Mouse (Mus musculus) cerebellum, postnatal 25 days (tissue): ENCODE measurements around the gene Apoc2.
"Not testable (repeated sequence)": the region's sequence is repeated elsewhere in the genome, so short reads cannot be mapped to it uniquely, and the experiment has no call there.

Experiments
- DNase-seq, 2 experiments: peaks; one replicate each; pipeline ENCODE4 v3.0.0; 2021; ENCODE audit warnings: mixed read lengths in 2 of 2

Apoc2 gene

DNA sequence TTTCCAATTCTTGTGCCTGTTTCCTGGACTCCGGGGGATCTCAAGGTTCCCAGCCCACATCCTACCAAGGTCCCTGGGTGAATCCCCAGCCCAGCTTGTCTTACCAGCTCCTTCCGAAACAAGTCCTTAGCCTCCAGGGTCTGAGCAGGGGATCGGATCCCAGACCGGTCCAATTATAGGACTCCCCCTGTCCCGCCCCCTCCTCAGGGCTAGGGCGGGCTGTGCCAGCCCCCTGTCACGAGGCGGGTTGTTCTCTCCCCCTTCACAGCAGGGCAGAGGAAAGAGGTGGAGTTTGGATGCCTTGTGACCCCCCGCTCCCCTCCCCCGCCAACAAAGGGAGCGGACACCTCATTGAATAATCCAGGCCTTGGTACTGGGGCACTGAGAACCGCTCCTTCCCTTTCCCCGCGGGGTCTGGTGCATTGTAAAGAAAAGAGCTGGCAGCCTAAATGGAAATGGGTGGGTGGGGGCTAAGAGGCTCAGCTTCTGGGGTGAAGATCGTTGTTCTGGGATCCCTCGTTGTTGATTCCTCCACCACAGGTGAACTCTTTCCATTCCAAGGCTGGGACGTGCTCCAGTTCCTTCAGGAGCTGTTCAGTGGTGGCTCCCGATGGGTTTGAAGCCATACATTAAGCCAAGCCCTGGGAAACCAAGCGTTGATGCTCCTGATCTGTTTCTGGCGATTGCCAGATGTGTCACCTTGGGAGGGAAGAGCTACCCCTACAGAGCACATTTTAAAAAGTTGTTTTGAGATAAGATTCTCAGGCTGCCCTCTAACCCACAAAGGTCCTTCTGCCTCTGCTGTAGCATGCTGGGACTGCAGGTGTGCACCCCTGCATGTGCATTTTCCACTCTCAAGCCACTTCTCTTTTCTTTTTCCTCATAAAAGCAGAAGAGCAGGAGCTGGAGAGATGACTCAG, 21.4 kb upstream of the Apoc2 start, which contains the start of gene Apoe:
Gene Apoe (minus strand): TSS at position 282 of the 920 bp plus-strand sequence.
- peak in 1 of 2 experiments; percentile 55 for DNase-seq

DNA sequence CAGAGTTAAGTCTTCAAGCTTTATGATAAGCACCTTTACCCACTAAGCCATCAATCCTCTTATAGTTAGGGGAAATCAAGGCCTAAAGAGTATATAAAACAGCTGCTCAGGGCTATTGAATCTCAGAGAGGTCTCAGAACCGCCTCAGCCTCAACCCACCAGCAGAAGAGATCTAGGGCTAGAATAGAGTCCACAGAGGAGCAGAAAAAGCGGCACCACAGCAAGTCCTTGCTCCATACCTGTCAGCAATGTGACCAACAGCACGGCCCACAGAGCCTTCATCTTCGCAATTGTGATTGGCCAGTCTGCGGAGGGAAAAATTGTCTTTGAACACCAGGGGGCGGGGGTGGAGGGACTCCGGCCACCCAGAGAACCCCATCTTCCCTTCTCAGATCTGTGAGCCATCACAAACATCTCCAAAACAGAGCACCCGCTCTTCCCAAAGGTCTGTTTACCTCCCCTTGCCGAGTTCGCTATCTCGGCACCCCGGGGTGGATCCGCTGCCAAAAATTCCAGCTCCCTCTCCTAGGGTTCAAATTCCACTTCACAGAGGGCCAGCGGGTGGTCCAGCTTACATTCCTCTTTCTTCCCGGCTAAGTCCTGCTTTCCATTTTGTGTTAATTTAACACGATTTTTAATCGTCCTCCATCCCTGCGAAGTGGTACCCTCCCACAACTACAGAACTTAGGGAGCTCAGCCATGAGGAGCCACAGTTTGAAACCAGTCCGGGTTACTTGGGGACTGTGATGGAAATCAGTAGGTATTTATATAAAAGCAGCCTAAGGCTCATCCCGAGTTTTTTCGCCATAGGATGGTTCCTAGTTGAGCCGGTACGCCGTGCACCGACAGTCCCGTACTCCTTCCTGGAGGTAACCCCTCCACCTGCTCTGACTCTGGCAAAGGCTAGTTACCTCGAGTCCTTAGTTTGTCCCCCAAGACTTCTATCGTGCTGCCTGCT, 20.5 kb upstream of the Apoc2 start:
- peak in 1 of 2 experiments; percentile 37 for DNase-seq

DNA sequence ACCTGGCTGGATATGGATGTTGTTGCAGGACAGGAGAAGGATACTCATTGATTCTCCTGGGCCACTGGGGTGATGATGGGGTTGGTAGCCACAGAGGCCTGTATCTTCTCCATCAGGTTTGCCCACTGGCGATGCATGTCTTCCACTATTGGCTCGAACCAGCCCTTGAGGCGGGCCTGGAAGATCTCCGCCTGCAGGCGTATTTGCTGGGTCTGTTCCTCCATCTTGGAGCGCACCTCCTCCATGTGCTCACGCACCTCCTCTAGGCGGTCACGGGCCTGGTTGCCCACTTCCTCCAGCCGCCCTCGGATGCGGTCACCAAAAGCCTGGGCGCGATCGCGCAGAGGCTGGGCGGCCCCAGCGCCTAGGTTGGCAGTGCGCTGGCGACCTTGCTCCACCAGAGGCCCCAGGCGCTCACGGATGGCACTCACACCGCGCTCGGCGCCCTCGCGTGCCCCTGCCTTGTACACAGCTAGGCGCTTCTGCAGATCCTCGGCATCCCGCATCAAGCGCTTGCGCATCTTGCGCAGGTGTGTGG, 18.7 kb upstream of the Apoc2 start:
- DNase-seq = no peak

DNA sequence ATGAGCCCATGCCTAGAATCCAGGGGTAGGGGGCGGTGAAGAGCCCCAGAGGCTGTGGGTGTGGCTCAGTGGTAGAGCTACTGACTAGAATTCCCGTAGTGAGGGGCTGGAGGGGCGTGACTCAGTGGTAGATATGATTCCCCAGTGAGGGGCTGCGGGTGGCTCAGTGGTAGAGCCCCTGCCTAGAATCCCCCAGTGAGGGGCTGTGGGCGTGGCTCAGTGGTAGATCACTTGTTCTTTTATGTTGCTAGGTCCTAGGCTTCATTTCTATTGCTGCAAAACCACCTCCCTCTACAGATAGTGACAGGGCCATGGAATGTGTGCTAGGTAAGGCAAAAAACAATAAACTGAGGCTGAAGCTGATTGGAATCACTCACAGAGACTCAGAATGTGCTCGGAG, 18.1 kb upstream of the Apoc2 start:
- no peak for DNase-seq

DNA sequence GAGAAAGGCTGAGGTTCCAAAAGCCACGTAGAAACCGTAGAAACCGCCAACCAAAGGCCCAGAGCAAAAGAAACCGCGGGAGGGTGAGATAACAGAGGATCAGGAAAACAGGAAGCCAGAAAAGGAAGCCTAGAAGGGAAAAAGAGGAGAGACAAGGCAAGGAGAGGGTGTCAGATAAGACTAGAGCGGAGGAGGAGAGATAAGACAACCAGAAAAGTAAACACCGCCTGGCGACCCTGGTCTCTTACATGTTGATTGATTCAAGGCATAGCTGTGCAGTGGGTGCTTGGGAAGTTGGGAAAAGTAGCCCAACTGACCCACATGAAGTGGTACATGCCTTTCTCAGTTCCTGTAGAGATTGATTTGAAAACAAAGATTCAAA, 17.5 kb upstream of the Apoc2 start:
- DNase-seq = no peak

DNA sequence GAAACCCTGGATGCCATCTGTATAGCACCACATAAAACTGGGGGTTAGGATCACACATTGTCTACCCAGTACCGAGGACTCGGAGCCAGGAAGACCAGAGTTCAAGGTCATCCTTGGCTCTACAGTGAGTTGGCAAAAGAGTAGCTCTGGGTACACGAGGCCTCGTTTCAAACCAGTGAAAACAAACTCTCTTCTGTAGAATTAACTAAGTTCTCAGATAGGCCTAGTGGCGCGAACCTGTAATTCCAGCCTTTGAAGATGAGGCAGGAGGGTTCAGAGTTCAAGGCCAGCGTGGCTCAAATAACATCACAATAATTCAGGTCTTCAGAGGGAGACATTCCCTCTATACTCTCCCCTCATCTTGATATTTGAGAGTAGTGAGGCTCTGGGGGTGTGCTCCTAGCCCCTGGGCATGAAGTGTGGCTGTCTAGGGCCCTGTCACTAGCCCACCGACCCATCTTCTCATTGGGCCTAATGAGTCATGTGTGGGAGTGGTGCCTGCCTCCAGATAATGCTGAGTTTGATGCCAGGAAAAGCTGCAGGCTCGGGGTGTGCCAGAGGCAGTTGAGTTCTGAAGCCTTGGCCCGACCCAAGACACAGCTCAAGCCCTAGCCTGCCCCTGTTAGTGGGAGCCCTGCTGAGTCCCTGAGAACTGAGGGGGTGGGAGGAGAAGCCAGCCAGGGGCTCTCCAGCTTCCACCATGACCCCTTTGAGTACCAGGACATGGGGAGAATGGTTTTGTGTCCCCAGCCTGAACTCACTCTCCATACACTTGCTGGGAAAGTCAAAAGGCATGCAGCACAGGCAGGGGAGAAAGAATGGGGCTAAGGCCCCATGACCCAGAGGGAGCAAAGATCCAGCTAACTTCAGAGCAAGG, 16.8 kb upstream of the Apoc2 start:
- DNase-seq = no peak

DNA sequence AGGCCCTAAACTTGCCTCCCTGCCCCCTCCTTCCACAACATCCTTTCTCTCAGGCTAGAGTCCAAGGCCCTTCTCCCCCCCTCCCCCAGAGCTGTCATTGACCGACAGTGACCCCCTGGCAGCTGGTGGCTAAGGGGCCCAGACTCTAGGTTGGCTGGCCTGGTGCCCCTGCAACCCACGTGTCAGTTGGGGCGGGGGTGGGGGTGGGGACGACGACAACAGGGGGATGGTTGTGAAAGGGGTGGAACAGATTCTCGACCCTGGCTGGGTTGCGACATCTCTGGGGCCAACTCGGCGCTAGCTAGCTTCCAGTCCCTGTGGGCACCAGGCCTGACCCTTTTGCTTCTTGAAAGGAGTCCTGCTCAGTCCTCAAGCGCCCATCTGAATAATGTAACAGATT, 15.7 kb upstream of the Apoc2 start:
- DNase-seq = peak in 1 of 2 experiments; percentile 34

DNA sequence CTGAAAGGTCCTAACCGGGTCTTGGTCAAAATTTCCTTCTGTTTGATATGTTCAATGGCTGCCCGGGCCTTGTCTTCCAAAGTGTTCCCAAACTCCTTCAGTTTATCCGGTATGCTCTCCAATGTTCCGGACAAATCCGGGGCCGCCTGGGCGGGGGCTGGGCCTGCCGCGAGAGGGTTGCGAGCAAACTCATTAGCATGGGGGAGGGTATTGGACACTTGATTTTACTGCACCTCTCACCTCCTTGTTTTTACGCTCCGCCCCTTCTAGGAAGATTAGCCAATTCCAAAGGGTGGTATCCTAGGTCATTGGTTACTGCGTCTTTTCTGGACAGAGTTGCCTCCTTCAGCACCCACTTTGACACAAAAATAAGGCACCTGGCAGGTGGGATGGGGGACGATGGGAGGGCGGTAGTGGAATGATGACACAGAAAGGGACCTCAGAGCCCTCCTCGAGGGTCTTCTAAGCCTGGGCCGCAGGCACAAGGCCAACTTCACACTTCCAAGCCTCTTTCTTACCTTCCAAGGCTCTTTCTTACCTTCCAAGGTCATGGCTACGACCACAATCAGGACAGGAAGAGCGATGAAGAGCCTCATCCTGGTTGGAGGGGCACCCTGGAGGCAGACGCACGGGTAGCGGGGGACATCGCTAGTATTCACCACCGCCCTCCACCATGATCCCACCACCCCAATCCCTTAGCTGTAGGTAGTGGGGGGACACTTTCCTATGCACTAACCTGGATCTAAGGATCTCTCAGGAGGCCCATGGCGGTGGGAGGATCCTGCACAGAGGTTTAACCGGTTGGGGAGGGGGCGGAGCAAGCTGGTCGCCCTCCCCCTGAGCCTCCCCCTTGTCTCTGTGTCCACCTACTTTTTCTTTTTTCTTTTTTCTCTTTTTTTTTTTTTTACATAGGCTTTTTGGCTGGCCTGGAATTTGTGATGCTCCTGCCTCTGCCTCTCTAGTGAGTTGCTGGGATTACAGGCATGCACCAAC, 14.4 kb upstream of the Apoc2 start, which contains the start of gene Apoc1:
Gene Apoc1 (minus strand): TSS at position 788 of the 993 bp plus-strand sequence.
- DNase-seq = no peak

DNA sequence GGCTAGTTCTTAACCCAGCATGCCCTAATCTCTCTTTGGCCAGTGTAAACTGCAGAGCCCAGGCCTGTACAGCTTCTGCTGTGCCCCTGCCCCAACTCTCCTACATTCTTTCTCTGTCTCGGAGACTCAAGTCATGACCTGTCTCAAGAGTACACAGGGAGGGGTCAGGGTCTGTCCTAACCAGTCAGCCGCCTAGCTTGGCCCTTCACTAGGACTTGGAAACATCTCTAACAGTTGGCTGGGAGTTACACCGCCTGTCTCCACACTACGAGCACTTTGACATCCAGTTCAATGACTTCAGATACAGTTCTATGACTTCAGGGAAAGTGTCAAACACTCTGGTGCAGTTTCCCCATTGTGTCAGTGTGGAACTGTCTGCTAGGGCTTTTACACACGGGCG, 13.7 kb upstream of the Apoc2 start:
- no peak for DNase-seq

DNA sequence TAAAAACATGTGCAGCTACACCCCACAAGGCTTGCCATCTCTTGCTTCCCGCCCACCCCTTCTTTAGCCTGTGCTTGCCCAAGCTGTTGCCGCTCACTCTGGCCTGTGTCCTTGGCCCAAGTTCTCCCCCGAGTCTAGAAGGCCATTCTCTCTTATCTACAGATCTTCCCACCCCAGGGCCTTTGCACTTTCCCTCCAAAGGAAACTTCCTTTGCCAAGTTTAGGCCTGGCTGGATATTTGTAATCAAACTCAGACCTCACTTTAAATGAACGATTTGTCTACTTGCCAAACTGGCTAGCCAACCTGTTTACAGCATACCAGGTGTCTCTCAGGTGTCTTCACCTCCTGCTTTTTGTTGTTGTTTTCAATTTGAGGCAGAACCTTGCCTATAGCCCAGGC, 13.1 kb upstream of the Apoc2 start:
- DNase-seq = no peak

DNA sequence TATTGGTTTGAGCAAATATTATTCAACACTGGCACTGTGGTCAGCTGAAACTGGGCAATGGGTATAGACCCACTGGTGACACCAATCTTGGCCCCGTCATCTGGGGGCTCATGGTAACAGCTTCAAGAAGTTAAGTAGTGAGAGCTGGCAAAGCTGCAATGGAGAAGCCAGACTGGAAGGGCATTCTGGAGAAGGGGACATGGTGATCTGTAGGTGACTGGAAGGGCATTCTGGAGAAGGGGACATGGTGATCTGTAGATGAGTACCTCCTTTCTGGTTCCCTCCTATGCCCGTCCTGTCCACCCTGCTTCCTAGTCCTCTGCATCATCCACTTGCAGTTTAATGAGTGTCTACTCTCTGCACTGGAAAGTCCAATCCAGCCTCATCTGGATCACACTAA, 10.9 kb upstream of the Apoc2 start:
- DNase-seq = no peak

DNA sequence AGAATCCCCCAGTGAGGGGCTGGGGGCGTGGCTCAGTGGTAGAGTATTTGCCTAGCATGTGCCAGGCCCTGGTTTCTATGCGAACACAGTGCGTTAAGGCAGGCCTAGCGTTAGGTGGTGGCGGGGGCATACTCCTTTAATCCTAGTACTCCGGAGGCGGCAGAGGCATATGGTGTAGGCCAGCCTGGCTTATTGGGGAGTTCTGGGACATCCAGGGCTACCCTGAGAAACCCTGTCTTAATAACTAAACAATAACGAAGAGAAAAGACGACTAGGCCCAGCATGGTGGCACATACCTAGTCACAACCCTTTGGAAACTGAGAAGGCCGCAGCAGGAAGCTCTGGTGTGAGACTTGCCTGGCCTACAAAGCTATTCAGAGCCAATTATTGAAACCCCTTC, 10.4 kb upstream of the Apoc2 start:
- DNase-seq = no peak

DNA sequence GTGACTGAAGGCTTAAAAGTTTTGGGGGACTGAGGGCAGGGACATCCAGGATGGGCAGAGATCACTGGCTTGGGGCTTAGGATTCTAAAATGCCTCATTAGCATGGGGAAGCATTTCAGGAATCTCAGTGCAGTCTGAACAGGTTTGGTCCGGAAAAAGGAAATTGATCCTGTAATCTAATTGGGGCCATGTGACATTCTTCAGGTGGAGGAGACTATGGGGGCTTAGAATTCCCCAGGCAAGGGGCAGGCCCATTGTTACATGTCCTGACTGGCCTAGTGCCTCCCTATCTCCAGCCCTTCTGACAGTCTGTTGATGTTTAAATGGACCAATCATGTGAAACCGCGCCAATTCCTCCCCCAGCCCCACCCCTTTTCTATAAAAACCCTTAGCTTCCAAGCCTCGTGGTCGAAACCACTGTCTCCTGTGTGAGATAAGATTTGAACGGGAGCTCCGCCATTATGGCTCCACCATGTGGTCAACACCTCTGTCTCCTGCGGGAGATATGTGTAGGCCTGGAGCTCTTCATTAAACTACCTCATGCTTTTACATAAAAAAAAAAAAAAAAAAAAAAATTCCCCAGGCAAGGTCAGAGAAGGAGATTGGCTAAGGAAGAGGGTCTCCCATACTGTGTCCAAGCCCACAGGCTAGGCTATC, 9.3 kb upstream of the Apoc2 start:
- not testable (repeated sequence) for DNase-seq

DNA sequence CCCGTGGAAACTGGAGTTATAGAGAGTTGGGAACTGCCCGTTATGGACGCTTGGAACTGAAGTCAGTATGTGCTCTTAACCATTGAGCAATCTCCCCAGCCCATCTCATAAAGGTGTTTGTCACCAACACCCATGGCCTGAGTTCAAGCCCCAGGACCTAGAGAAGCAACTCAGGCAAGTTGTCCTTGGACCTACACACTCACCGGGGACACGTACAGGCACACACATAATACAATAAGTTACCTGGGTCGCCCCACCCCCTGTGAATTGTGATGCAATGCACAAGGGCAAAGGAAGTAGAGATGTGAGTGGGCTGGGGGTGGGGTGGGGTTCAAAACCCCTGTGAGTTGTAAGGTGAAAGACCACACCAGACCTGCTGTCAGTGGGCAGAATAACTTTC, 8.8 kb upstream of the Apoc2 start:
- no peak for DNase-seq

DNA sequence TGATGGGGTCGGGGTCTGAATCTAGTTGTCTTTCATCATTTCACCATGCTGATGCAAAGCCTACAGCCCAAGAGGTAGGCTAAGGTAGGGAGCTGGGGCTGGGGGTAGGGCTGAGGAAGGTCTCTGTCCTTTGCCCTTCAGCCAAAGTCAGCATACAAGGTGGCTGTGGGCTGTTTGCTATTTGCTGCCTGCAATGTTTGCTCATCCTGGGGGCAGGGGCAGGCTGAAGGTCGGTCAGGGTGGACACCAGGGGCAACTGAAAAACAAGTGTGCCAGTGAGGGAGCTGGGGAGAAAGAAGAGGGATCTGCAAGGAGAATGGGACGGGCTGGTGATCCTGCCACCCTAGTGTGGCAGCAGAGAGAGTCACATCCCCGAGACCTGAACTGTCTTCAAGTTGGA, 7.6 kb upstream of the Apoc2 start:
- DNase-seq = no peak

DNA sequence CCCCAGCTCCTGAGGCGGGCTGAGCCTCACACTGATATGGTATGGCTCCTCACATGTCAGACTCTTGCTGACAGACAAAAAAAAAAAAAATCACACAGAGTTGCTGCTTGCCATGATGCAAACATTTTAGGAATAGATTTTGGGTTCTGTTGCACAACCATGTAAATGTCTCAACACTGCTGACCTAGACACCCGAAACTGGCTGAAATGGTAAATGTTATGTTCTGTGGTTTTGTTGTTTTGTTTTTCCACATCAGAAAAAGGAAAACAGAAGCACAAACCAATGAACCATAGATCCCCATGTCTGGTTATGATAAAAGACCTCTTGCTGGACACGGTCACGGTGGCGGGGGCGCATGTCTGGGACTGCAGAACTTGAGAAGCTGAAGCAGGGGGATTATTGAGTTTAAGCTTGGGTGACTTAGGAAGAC, 6.0 kb upstream of the Apoc2 start:
- DNase-seq = no peak

DNA sequence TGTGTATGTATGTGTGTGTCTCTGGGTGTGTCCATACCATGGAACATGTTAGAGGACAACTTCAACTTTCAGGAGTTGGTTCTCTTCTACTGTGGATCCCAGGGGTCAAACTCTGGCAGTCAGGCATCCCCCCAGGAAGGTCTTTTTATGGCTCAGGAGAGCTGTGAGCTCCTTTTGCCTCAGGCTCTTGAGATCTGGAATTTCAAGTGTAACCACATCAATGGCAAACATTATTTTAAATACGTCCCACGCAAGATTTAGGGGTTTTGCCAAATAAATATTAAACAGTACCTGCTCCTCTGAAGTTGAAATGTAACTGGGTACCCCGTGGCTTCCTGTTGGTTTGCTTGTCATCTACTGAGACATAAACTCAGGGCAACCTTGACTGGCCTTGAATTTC, 5.2 kb upstream of the Apoc2 start:
- DNase-seq = no peak

DNA sequence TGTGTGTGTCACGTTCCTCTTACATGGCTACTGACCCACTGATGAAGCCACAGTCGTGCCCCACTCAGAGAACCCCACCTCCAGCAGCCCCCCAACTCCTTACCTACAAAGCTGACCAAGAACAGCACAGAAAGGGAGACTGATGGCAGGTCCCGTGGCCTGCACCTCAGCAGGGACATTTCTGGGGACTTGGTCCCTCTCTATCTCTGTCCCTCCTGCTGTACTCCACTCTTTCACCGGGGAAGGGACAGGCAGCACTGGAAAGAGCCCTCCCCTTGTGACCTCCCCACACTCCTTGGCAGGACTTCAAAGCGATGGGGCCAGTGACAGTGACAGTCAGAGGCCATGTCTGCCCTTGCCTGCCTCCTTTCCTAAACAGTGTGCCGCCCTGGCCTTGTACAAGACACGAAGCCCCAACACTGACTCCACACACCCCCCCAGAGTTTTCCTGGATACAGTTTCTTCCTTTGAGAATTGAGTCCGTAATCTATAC, 3.5 kb upstream of the Apoc2 start, which contains the start of the genes Gm44805 and Apoc4:
Gene Gm44805 (minus strand): TSS at position 222 of the 493 bp plus-strand sequence.
Gene Apoc4 (minus strand): TSS at position 278 of the 493 bp plus-strand sequence.
- DNase-seq = no peak

DNA sequence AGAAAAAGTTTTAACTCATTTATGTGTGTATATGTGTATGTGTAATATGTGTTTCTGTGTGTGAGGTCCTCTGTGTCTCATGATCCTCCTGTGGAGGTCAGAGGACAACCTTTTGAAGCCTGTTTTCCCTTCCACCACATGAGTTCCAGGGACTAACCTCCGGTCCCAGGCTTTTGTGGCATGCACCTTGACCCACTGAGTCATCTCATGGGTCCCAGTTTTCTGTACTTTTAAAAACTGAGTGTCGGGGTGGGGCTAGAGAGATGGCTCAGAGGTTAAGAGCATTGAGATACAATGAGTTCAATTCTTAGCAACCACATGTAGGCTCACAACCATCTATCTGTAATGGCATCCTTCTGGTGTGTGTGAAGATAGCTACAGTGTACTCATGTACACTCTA, 3.0 kb upstream of the Apoc2 start:
- no peak for DNase-seq

DNA sequence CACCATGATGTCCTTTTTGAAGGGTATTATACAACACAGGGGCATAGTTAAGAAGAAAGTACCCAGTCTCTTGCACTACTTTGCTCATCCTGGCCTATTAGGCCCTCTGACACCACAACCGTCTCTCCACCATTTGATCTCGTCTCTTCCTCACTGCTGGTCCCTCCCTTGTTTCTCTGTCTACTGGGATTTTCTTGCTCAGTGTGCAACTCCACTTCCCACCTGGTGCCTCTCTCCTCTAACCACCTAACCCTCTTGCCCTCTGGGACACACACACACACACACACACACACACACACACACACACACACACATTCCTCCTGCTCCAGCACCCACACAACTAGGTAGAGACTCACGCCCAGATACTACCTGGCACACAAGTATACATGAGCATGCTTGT, 1.2 kb upstream of the Apoc2 start:
- no peak for DNase-seq
